Mouse (Mus musculus) thymus, postnatal 4 days (tissue): ENCODE results near the gene Utrn.

Experiments
- DNase-seq: peaks from one replicate; pipeline ENCODE4 v3.0.0; 2021

Gene Utrn

GRCm38 (mm10) chr10:12868189-12869028 is 756 bp downstream of the Utrn start:
- peak; percentile 68 for DNase-seq

GRCm38 (mm10) chr10:12867733-12868188 is 1.4 kb downstream of the Utrn start:
- no peak for DNase-seq

DNA sequence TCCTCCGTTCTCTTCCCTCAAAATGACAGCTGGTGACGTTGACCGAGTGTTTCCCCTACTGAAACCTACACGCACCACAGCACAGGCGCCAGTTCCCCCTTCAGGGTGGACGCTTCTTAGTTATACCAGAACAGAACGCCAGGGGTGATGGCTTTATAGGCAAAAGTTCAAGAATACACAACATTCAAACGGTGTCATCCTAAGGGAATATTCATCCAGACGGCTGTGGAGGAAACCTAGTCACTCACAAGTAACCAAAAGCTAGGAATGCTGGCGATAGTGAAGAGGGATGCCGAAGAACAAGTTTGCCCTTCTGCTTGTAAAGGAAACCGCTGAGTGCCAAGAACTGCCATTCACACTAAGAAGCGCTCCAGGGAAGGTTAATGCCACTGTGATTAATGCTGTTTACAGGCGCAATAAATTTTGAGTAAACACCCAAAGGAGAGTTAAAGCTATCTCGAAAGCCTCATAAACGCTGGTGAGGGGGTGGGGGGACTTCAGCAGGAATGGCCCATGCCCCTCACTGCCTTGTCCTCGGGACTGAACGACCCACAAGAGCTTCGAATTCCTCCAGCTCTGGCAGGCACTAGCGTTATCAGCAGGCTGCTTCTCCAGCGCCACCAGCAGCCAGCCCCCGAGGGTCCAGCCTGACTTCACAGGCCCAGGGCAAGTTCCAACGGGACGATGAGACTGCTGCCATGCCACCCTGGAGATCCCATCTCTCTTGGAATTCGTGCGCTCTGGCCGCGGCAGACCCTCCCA is 2.0 kb downstream of the Utrn start:
- peak; percentile 50 for DNase-seq

GRCm38 (mm10) chr10:12865201-12865600 is 4.0 kb downstream of the Utrn start:
- no peak for DNase-seq

- DNase-seq = no peak
These were observed 5.6 kb downstream of the Utrn start for GRCm38 (mm10) chr10:12863581-12863980.

GRCm38 (mm10) chr10:12862047-12862446 is 7.1 kb downstream of the Utrn start:
- DNase-seq = no peak

GRCm38 (mm10) chr10:12861381-12861780 is 7.8 kb downstream of the Utrn start:
- no peak for DNase-seq

DNA sequence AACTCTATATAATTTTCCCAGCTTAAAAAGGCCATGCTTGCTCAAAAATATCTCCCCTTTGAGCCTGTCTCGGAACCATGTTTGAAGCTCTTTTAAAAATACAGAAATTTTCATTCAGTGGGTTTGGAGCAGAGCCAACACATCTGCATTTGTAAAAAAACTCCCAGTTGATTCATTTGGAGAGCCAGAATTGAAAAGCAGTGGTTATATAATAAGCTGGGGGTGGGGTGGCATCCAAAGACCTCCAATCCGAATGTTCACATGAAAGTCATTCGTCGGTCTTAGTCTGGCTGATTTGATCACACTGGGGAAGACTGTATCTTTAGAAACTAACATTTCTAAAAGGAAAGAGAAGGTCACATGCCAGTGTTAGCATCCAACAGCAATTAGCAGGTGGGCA is 8.4 kb downstream of the Utrn start:
- DNase-seq = no peak

DNA sequence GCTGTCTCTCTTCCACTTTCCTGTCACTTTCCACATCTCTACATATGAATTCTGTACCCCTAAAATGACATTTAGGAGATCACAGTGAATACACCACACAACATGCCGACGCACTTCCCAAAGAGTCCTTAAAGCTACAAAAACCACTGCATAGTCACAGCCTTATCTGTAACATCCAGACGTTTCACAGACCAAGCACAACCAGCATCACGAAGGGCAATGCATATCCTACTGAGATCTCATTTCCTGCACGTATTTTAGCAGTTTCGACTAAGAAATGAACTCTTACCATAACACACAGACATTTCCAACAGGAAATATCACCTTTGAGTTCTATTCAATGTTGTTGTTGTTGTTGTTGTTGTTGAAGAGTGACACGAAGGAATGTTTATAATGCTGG is 8.8 kb downstream of the Utrn start:
- no peak for DNase-seq

DNA sequence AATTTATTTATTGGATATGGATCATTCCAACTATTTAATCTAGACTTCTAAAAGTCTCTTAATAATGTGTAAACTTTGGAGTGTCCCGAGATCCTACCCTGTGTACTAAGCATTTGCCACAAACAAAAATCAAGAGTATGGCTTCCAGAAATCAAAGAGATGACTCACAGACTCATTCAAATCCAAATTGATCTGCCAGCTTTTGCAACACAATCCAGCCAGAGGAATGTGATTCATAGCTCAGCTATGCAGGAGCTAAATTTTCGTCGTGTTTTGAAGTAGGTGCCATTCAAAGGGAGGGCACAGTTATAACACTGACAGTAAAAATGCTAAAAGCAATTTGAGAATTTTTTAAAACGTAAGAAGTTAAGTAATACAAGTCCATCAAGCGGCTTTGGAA is 11.1 kb downstream of the Utrn start:
- no peak for DNase-seq

DNA sequence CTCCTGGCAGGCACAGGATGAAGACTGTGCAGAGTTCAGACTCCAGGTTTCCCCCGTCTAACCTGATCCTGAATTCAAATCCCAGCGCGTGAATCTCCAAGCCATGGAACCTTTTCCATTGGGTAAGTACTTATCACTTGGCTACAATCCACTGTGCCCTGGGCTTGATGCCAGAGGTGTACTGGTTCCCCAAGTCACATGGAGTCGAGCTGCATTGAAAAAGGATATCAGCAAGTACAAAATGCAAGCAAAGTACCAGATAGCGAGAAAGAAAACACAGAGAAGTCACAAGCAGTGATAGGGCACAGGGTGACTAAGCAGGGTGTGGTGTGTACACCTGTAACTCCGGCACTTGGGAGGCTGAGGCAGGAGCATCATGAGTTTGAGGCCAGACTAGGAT is 14.9 kb downstream of the Utrn start:
- DNase-seq = no peak

GRCm38 (mm10) chr10:12853776-12854175 is 15.4 kb downstream of the Utrn start:
- DNase-seq = no peak

- DNase-seq = no peak
These were observed 16.0 kb downstream of the Utrn start for GRCm38 (mm10) chr10:12853196-12853620.

GRCm38 (mm10) chr10:12852416-12853195 is 16.6 kb downstream of the Utrn start:
- no peak for DNase-seq

DNA sequence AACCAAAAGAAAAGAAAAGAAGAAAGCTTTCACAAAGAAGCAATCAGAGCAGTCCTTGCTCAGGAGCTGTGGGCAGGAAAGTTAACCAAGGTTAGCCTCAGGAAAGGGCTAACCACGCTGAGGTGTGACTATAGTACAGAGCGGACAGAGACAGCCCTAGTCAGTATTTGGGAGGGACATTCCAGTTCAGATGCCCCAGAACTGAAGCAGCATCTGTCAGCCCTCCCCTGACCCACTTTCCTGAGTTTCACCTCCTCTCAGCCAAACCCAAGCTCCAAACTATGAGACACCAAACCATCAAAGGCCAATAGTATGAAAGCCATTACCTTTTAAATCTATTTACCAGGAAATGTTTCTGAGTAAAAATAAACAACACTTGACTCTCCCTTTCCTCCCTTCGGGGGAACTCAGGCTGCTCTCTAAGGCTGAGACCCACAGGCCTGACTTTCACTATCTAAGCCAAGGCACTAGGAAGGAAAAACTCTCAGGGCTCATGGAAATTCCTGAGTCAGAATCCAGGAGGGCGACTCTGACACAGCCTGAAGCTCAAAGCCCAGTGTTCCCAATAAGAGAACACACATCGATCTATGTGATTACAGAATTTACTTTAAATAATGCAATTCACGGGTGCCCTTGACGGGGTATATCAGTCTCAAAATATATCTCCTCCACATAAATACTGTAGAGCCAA is 18.2 kb downstream of the Utrn start:
- no peak for DNase-seq

GRCm38 (mm10) chr10:12848322-12849108 is 20.6 kb downstream of the Utrn start:
- DNase-seq = no peak

GRCm38 (mm10) chr10:12842543-12842942 is 26.6 kb downstream of the Utrn start:
- DNase-seq = no peak

DNA sequence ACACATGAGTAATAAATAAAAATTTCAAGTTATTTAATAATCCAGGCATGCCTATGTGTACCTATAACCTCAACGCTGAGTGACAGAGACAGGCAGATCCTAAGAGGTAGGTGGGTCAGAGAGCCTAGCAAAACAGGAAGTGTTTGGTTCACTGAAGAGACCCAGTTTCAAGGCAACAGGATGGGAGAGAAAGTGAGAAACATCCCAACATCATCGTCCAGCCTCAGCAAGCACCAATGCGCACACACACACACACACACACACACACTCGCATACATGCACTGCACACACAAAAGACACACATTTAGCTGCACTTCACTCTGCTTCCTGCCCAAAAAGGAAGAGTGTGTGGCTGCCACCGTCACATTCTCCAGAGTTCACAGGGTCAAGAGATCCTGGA is 27.7 kb downstream of the Utrn start:
- peak; percentile 27 for DNase-seq

- DNase-seq = no peak
These were observed 31.5 kb downstream of the Utrn start for GRCm38 (mm10) chr10:12837636-12838035.

DNA sequence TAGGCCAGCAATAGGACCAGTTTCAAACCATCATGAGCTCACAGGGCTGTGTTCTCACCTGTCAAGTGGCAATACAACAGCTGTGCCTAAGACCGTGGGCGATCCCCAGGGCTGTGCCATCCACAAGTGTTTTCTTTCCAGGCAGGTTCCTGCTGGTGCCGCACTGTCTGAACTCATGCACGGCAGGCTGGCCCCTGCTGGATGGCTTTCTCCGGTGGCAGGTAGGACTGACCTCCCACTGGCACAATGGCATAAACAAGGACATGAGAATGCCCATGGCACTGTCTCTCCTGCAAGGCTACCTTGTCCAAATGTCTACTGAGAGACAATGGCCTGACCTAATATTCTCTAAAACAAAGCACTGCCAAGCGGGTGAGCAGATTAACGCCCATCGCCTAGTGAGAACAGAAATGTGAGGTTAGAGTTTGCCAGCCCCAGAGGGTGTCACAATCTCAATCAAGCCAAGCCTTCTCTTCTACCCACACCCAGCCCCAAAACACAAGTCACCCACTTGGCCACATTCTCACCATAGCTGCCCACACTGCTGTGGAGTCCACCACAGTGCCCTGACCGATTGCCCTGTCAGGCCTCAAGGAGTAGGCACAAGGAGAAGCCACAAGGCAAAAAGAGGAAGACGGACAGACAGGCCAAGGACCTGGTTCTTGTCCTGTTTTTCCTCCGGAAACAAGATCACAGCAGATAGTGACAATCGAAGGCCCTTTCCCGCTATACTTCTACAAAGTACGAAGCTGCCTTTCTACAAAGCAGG is 32.9 kb downstream of the Utrn start:
- no peak for DNase-seq

- DNase-seq = no peak
These were observed 35.0 kb downstream of the Utrn start for GRCm38 (mm10) chr10:12834215-12834614.
